Mouse (Mus musculus) CH12.LX (cell line): ENCODE measurements at regions not wholly inside any gene's neighbourhood (a gene's known extent, or its start where the extent isn't known, plus 50 kb on each side); places are given as distances from the start of the nearest gene placed in this dataset.

Experiments
- CTCF ChIP-seq, 2 experiments: IDR thresholded peaks in 1 of 2; conservative IDR thresholded peaks in 1 of 2; 2 replicates each; pipeline ENCODE4 v1.5.1; 2011 to 2012; ENCODE audit warnings: low read depth in 2 of 2, low read length in 2 of 2, improper control_type of control experiment in 1 of 2, inconsistent platforms in 1 of 2, mild to moderate bottlenecking in 1 of 2, moderate library complexity in 1 of 2
- POLR2A ChIP-seq: IDR thresholded peaks from 2 replicates; pipeline ENCODE4 v1.6.1; 2011; ENCODE audit warnings: low read depth, mild to moderate bottlenecking, improper control_type of control experiment, low read length
- USF1 ChIP-seq: IDR thresholded peaks from 2 replicates; pipeline ENCODE4 v1.6.1; 2014; ENCODE audit warnings: low read depth, mild to moderate bottlenecking, inconsistent platforms, low read length, improper control_type of control experiment
- ZC3H11A ChIP-seq: IDR thresholded peaks from 2 replicates; pipeline ENCODE4 v1.6.1; 2012; ENCODE audit warnings: low read depth, mild to moderate bottlenecking, inconsistent platforms, low read length, improper control_type of control experiment

DNA sequence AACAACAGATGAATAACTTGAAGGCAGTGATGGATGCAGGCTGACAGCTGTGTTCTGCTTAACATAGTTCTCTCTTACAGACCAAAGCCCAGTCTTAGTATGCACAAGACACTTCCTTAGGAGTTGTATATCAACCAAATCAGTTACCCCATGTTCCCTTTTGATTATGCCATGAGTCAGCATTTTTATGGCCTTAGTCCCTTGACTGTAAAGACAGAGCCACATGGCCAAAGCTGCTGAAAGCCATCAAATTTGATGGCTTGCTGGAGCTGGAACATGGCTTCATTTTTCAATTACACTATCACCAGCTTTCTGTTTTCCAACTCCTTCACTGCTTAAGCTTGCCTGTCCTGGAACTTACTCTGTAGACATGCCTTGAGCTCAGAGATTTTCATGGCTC lies 383.4 kb upstream of the Ercc4 start:
- no peak for TF ChIP-seq POLR2A
- no peak for TF ChIP-seq CTCF (conservative IDR thresholded peaks at IDR 0.05 in 1 of 2, IDR thresholded peaks at IDR 0.05 in 1 of 2; ENCODE audit: low read depth in 2 of 2, low read length in 2 of 2)
- no peak for TF ChIP-seq ZC3H11A
- no peak for TF ChIP-seq USF1
